Mouse (Mus musculus) brain, embryonic 14.5 days (tissue): ENCODE measurements around the gene Pigu.

Experiments used
- CTCF ChIP-seq: fragments of 200-500 bp; IDR thresholded peaks from 2 replicates; pipeline ENCODE4 v1.5.1; 2012; ENCODE audit warnings: inconsistent platforms, mild to moderate bottlenecking, moderate library complexity, borderline replicate concordance; ENCODE audit not compliant: insufficient read depth, insufficient read length; ENCODE audit errors: extremely low read depth
- POLR2A ChIP-seq: fragments of 200-500 bp; IDR thresholded peaks from 2 replicates; pipeline ENCODE4 v1.6.1; 2012; ENCODE audit warnings: mild to moderate bottlenecking, inconsistent platforms, borderline replicate concordance; ENCODE audit not compliant: poor library complexity, insufficient read depth, insufficient read length, severe bottlenecking; ENCODE audit errors: extremely low read depth

GRCm38 (mm10) chr2:155293946-155294345 is 63.3 kb downstream of the Pigu start:
- TF ChIP-seq POLR2A (no peak), CTCF (no peak)
